Mouse (Mus musculus) adipose tissue, adult 10 weeks (tissue): Measurements from ENCODE around the gene Nudt3. TPM values are rescaled to one million over a fixed set of nuclear protein-coding genes. Genes with fewer than 3 reads are reported as not detected.

Source experiments
- polyA plus RNA-seq: library from polyadenylated mRNA; stranded (reverse); fragments of 350-450 nt; fragmentation: Illumina TruSeq; extraction: RNeasy Lipid Tissue Mini Kit (QIAGEN cat#74804); gene quantifications from one replicate; pipeline ENCODE4 v1.2.3, GENCODE M21; 2014; ENCODE audit warnings: low read depth, low replicate concordance

Nudt3 gene
- polyA plus RNA-seq, result 74.8 TPM

DNA sequence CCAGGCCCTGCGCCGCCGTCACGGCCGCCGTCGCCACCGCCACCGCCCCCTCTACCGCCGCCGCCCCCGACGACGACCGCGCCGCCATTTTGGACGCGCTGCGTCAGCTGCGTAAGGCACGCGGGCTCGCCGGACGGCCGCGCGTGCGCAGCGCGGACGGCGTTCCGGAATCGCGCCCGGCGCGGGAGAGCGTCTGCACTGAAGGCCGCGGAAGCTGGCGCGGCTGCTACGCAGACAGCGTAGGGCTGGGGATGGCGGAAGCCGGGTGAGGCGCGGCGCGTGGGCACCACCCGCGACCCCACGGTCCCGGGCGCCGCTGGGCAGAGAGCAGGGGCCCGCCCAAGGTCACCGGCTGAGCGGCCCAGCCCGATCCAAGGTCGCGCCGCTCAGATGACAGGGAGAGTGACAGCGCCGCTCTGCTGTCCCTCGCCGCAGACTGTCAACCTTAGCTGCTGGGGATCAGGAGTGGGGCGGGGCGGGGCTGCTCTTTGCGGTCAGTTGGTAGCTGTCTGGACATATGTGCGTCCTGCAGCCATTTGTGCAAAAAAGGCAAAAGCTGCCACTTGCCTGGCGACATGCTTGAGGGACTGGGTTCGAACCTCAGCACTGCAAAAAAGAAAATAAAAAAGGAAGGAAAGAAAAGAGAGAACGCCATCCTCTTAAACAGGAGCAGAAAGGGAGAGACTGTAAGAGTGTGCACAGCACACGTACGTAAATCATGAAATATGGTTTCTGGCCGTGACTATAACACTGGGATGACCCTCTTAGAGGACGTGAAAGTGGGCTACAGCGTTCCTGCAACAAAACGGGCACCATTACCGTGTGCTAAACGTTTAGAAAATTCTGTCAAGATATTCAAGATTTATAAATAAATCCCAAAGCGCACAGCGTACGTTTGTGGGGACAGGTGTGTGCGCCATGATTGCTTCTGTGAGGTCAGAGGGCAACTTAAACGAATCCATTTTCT lies at the start of gene Nudt3:
Gene Nudt3 (minus strand): TSS at position 136 of the 967 bp plus-strand sequence.

GRCm38 (mm10) chr17:27655089-27656010 lies 32.1 kb upstream of the Nudt3 start, which contains the start of gene Pacsin1:
Pacsin1 (plus strand) TSS chr17:27655509.

GRCm38 (mm10) chr17:27636132-27637020 lies 13.1 kb upstream of the Nudt3 start, which contains the start of gene Rps10:
Rps10 (minus strand) TSS chr17:27636669.

DNA sequence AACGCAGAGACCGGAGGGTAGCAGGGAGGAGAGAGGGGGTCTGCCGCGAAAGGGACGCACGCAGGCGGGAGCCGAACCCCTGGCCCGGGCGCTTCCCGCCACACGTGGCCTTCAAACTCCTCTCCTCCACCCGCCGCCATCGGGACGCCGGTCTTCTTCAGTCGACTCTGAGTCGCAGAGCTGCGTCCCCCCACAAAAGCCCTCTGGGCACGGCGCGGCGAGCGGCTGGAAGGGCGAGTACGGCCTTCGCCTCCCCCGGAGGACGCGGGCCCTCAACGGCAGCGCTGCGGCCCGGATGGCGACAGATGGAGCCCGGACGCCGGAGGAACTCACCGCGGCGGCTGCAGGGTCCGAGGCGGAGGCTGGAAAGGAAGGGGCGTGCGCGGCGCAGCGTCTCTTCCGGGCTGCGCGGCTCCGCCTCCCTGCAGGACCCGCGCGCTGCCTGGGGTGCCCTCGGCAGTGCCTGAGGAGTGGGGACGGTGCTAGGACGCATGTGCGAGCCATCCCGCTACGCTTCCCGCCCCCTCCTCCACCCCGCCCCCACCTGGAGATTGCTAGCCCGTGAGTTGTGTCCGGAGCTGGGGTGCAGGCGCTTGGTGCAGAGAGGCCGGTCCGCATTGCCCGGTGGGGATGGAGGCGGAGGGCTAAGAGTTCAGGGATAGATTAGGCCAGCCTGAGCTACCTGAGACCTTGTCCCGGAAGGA lies 11.7 kb upstream of the Nudt3 start, which contains the start of gene RPS10-NUDT3:
Gene RPS10-NUDT3 (minus strand): TSS at position 352 of the 704 bp plus-strand sequence.

DNA sequence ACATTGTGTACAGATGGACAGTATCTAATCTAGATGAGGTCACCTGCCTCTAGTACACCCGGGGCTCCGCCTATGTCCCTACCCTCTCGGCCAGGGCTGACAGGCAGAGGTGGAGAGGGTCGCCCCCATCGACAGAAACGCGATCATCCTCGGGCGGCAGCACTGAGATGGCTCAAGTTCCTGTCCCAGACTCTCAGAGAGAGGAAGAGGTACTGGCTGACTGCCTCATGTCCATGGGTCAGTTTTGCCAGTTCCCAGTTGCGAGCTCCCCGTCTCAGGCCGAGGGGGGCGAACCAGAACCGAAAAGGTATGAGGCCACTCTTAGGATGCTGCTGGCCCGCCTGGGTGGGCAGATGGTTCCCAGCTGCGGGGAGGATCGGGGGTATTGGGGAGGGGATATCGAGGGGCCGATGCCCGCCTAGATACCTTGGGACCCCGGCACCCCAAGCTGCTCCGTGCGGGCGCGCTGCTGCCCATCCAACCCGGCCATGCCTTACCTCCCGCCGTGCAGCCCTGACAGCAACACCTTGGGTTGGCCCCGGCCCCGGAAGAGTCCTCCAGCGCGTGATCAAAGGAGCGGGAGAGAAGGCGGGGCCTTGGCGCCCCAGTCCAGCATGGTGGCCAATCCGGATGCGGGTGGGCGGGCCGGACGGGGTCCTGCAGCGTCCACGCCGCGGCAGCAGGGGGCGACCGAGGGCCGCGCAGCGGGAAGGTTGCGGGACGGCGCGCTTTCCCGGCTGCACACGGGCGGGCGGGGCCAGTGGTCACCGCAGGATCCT lies 57.9 kb downstream of the Nudt3 start, which contains the start of gene AI413582:
Gene AI413582 (minus strand): TSS at position 594 of the 779 bp plus-strand sequence.

DNA sequence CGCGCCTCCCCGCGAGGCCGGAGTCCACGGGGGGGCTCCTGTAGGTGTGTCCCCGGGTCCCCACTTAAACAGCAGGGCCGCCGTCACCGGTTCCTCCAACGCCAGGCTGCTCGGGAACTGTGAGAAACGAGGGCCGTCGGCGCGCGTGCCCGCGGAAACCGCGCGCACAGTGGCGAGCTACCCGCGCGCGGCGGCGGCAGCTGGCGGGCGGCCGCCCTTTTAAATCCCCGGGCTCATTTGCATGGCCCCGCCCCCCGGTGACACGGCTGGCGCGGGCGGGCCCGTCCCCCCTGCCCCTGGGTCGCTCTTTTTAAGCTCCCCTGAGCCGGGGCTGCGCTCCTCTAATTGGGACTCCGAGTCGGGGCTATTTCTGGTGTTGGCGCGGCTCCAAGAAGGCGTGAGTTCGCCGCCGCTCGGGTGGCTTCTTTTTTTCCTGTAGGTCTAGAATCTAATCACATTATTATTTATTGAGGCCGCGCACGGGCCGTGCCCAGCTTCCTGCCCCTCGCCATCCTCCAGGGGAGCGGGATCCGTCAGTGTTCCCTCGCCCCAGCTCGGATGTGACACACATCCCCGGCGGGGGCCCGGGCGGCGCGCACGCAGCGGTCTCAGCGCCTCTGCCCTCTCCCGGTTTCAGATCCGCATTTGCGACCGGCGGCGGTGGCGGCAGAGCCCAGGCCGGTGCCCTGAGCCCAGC lies 66.8 kb downstream of the Nudt3 start, which contains the start of gene Hmga1:
Gene Hmga1 (plus strand): TSS at position 183 of the 697 bp plus-strand sequence.

Other genes with a start within 250 kb of the Nudt3 start
- gene Grm4, start 102.1 kb downstream of the Nudt3 start, polyA plus RNA-seq, result not detected
- gene Hmga1, start 67.0 kb downstream of the Nudt3 start, polyA plus RNA-seq, result 35.1 TPM
- 27.0 TPM for gene AI413582, start 57.7 kb downstream of the Nudt3 start, polyA plus RNA-seq
- not detected for gene RPS10-NUDT3, start 11.7 kb upstream of the Nudt3 start, polyA plus RNA-seq
- 1,364 TPM for gene Rps10, start 13.2 kb upstream of the Nudt3 start, polyA plus RNA-seq
- gene Pacsin1, start 32.0 kb upstream of the Nudt3 start, polyA plus RNA-seq, result 14.0 TPM
- gene Spdef, start 105.5 kb upstream of the Nudt3 start, polyA plus RNA-seq, result 1.3 TPM
- gene D17Wsu92e, start 197.2 kb upstream of the Nudt3 start, polyA plus RNA-seq, result 83.1 TPM
- 68.7 TPM for gene Snrpc, start 214.7 kb upstream of the Nudt3 start, polyA plus RNA-seq
- gene Uhrf1bp1, start 232.9 kb upstream of the Nudt3 start, polyA plus RNA-seq, result 9.0 TPM